Mouse (Mus musculus) forebrain, embryonic 10.5 days (tissue): ENCODE data around the gene Kcna2. TPM values are rescaled to one million over a fixed set of nuclear protein-coding genes. Genes with fewer than 3 reads are reported as not detected.

Experiments used
- DNase-seq: peaks from one replicate; pipeline ENCODE4 v3.0.0-alpha.2; 2017; ENCODE audit warnings: low spot score; ENCODE audit errors: extremely low spot score
- H3K27ac ChIP-seq: fragments of 300-500 bp; sonication (generic); 2 replicates; pipeline ENCODE4 v1.5.1; 2016; ENCODE audit warnings: mild to moderate bottlenecking
- H3K27me3 ChIP-seq: fragments of 300-500 bp; sonication (generic); 2 replicates; pipeline ENCODE4 v1.6.1; 2016; ENCODE audit warnings: mild to moderate bottlenecking; ENCODE audit not compliant: poor library complexity, severe bottlenecking
- H3K36me3 ChIP-seq: fragments of 300-500 bp; sonication (generic); replicated peaks from 2 replicates; pipeline ENCODE4 v1.6.1; 2016; ENCODE audit warnings: mild to moderate bottlenecking, moderate library complexity
- H3K4me1 ChIP-seq: fragments of 300-500 bp; sonication (generic); 2 replicates; pipeline ENCODE4 v1.6.1; 2016
- H3K4me3 ChIP-seq: fragments of 300-500 bp; sonication (generic); 2 replicates; pipeline ENCODE4 v1.5.1; 2016; ENCODE audit warnings: mild to moderate bottlenecking, moderate library complexity
- H3K9me3 ChIP-seq: fragments of 300-500 bp; sonication (generic); 2 replicates; pipeline ENCODE4 v1.6.1; 2016; ENCODE audit warnings: mild to moderate bottlenecking, moderate library complexity
- WGBS: fragments of 180-500 bp; shearing (Covaris S2); methylation state at CpG from one replicate; pipeline ENCODE4 v1.1.7; 2016; 5-methylcytosine and 5-hydroxymethylcytosine counted together
- polyA plus RNA-seq: library from polyadenylated mRNA; unstranded; fragments of >200 nt; fragmentation: Nextera tagmentation; extraction: Ambion mirVana; gene quantifications from 2 replicates; pipeline ENCODE4 v1.2.1, GENCODE M21; 2016

The Kcna2 gene
- polyA plus RNA-seq, 1 experiment from 2014 or later: not detected

GRCm38 (mm10) chr3:107087410-107087809, 13.5 kb upstream of the Kcna2 start:
- no peaks in the 10 kb centered on the region for H3K27me3 ChIP-seq
- no peak overlapping the region for H3K4me3 ChIP-seq
- DNase-seq: no peak
- H3K36me3 ChIP-seq: no peaks in the 10 kb centered on the region
- no peak overlapping the region for H3K27ac ChIP-seq
- H3K4me1 ChIP-seq: no peaks in the 10 kb centered on the region; the same call in 1 of the 2 replicates
- WGBS: 91% methylated on average over 4 of the region's 4 CpGs
- no peaks in the 10 kb centered on the region for H3K9me3 ChIP-seq

DNA sequence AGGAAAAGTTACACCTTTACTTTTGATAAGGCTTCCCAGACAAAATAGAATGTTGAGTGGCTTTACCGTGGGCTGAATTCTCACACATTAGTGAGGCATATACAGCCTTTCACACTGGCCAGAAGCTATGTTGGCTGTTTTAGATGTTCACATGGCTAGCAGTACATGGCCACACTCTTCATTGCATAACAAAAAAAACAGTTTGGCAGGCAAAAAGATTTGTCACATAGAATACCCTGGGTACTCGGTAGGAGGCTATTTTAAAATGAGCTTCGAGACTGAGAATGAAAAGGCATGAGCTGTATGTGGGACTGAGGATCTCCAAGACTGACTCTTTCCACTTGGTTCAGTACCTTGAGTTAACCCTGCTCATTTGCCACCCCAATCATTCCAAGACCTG, 12.1 kb upstream of the Kcna2 start:
- H3K36me3 ChIP-seq: no peaks in the 10 kb centered on the region
- H3K4me3 ChIP-seq: no peak overlapping the region
- WGBS: 93% methylated on average over 3 of the region's 3 CpGs

GRCm38 (mm10) chr3:107089475-107089874, 11.5 kb upstream of the Kcna2 start:
- Histone ChIP-seq H3K4me1 (no peaks in the 10 kb centered on the region; the same call in 1 of the 2 replicates), H3K27me3 (no peaks in the 10 kb centered on the region), H3K36me3 (no peaks in the 10 kb centered on the region), H3K4me3 (no peak overlapping the region), H3K9me3 (no peaks in the 10 kb centered on the region), H3K27ac (no peak overlapping the region)
- no peak for DNase-seq
- 73% methylated on average over 3 of the region's 3 CpGs for WGBS

More for the DNA sequence above, 12.1 kb upstream of the Kcna2 start:
- H3K9me3 ChIP-seq: no peaks in the 10 kb centered on the region
- no peaks in the 10 kb centered on the region; the same call in 1 of the 2 replicates for H3K4me1 ChIP-seq
- no peak overlapping the region for H3K27ac ChIP-seq
- no peaks in the 10 kb centered on the region for H3K27me3 ChIP-seq
- DNase-seq: no peak

DNA sequence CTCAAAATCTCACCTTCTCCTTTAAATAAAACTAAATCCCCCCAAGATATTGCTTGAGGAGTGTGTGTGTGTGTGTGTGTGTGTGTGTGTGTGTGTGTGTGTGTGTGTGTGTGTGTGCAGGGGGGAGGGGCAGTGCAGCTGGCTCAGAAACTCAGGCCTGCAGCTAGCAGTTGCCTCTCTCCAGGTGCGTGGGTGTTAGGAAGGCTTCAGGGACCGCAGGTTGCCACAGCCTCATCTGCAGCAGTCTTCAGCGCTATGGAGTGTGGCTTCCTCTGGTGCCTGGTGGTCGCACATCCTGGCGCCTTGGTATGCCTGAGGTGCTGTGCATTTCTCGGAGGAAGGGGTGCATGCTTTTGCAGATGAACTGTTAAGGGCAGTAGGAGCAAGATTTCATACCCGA, 10.9 kb upstream of the Kcna2 start:
- no peak for DNase-seq
- Histone ChIP-seq H3K36me3 (no peaks in the 10 kb centered on the region), H3K4me3 (no peak overlapping the region), H3K4me1 (no peaks in the 10 kb centered on the region; the same call in 1 of the 2 replicates), H3K27ac (no peak overlapping the region), H3K9me3 (no peaks in the 10 kb centered on the region), H3K27me3 (no peaks in the 10 kb centered on the region)
- WGBS: 72% methylated on average over 7 of the region's 7 CpGs

- Histone ChIP-seq H3K9me3 (no peaks in the 10 kb centered on the region), H3K4me3 (no peak overlapping the region), H3K27ac (no peak overlapping the region), H3K27me3 (no peaks in the 10 kb centered on the region), H3K36me3 (no peaks in the 10 kb centered on the region), H3K4me1 (no peaks in the 10 kb centered on the region; the same call in 1 of the 2 replicates)
- WGBS: 76% methylated on average over 11 of the region's 11 CpGs
- DNase-seq: no peak
Measured at GRCm38 (mm10) chr3:107090403-107091150, 10.4 kb upstream of the Kcna2 start.

- H3K4me1 ChIP-seq: no peaks in the 10 kb centered on the region; the same call in 1 of the 2 replicates
- WGBS: 6% methylated on average over 4 of the region's 4 CpGs
- peaks cover 19% of the 10 kb centered on the region for H3K27me3 ChIP-seq
- DNase-seq: peak; percentile 21
- H3K9me3 ChIP-seq: no peaks in the 10 kb centered on the region
- no peak overlapping the region for H3K27ac ChIP-seq
- H3K36me3 ChIP-seq: no peaks in the 10 kb centered on the region
- H3K4me3 ChIP-seq: no peak overlapping the region
Measured at GRCm38 (mm10) chr3:107094028-107094427, 6.9 kb upstream of the Kcna2 start.

- H3K4me1 ChIP-seq: peaks cover 9% of the 10 kb centered on the region
- peaks cover 41% of the 10 kb centered on the region for H3K27me3 ChIP-seq
- DNase-seq: no peak
- no peak overlapping the region for H3K27ac ChIP-seq
- H3K36me3 ChIP-seq: no peaks in the 10 kb centered on the region
- no peak overlapping the region for H3K4me3 ChIP-seq
- H3K9me3 ChIP-seq: no peaks in the 10 kb centered on the region
- 83% methylated on average over 3 of the region's 3 CpGs for WGBS
Measured at GRCm38 (mm10) chr3:107096269-107096731, 4.6 kb upstream of the Kcna2 start.

- WGBS: 43% methylated on average over 2 of the region's 2 CpGs
Measured at GRCm38 (mm10) chr3:107099866-107100265, 1.1 kb upstream of the Kcna2 start.

DNA sequence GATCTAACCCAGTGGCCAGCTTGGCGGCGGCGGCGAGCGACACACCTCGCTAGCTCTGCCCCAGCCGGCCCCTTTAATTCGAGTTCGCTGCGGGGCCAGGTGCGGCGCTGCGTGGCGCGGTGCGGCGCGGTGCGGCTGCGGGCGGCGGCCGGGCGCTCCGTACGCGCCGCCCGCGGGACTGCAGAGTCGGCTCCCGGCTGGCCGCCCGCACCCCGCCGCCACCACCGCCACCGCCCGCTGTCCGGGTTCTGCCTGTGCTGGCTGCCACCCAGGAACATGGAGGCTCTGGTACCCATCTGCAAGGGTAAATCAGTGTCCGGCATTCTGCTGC, 475 bp downstream of the Kcna2 start:
- H3K27me3 ChIP-seq: peaks cover 72% of the 10 kb centered on the region
- H3K27ac ChIP-seq: 0 out of 2 replicates have a peak overlapping the region, but pooled peaks have one; percentile 44

More at GRCm38 (mm10) chr3:107099866-107100265, 1.1 kb upstream of the Kcna2 start:
- peaks cover 76% of the 10 kb centered on the region for H3K27me3 ChIP-seq
- H3K4me1 ChIP-seq: peaks cover 25% of the 10 kb centered on the region
- no peak overlapping the region for H3K27ac ChIP-seq
- H3K36me3 ChIP-seq: no peaks in the 10 kb centered on the region
- DNase-seq: no peak
- H3K4me3 ChIP-seq: no peak overlapping the region
- no peaks in the 10 kb centered on the region for H3K9me3 ChIP-seq

GRCm38 (mm10) chr3:107101787-107102651, 1.1 kb downstream of the Kcna2 start:
- whole genome bisulfite sequencing: under 1% methylated on average over 53 of the region's 53 CpGs
- no peaks in the 10 kb centered on the region for H3K36me3 ChIP-seq
- no peaks in the 10 kb centered on the region for H3K9me3 ChIP-seq
- H3K27me3 ChIP-seq: peaks cover 71% of the 10 kb centered on the region
- peak overlapping the region; percentile 71 for H3K4me3 ChIP-seq
- peak overlapping the region; percentile 73 for H3K27ac ChIP-seq
- peak; percentile 62 for DNase-seq
- H3K4me1 ChIP-seq: peaks cover 25% of the 10 kb centered on the region

More for the DNA sequence above, 475 bp downstream of the Kcna2 start:
- WGBS: under 1% methylated on average over 41 of the region's 41 CpGs
- Histone ChIP-seq H3K4me3 (peak overlapping the region; percentile 71), H3K9me3 (no peaks in the 10 kb centered on the region), H3K4me1 (peaks cover 25% of the 10 kb centered on the region), H3K36me3 (no peaks in the 10 kb centered on the region)
- DNase-seq: no peak

GRCm38 (mm10) chr3:107103041-107103440, 2.1 kb downstream of the Kcna2 start:
- Histone ChIP-seq H3K4me1 (peaks cover 25% of the 10 kb centered on the region), H3K36me3 (no peaks in the 10 kb centered on the region), H3K9me3 (no peaks in the 10 kb centered on the region), H3K27ac (no peak overlapping the region), H3K4me3 (no peak overlapping the region; the same call in 1 of the 2 replicates), H3K27me3 (peaks cover 68% of the 10 kb centered on the region)
- 74% methylated on average over 7 of the region's 7 CpGs for WGBS
- no peak for DNase-seq

DNA sequence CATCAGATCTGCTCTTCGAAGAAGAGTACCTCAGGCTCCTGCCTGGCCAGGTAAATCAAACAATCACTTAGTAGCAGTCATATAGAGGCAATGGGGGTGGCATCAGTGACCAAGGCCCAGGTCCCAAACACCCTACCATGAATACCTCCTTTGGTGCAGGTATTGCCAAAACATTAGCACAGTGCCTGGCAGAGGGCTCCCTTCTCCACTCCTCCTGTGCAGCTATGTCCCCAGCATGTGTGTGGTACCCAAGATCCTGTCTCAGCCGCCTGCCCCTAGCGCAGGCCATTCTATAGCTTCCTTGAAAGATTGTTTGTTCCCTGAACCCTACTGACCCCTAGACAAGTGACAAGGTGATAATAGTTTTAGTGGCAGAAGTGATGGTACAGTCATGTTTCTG, 2.5 kb downstream of the Kcna2 start:
- no peak overlapping the region for H3K4me3 ChIP-seq
- H3K36me3 ChIP-seq: no peaks in the 10 kb centered on the region
- peaks cover 66% of the 10 kb centered on the region for H3K27me3 ChIP-seq
- DNase-seq: no peak
- 87% methylated on average over 3 of the region's 3 CpGs for WGBS
- no peaks in the 10 kb centered on the region for H3K9me3 ChIP-seq
- H3K27ac ChIP-seq: no peak overlapping the region
- peaks cover 25% of the 10 kb centered on the region for H3K4me1 ChIP-seq

DNA sequence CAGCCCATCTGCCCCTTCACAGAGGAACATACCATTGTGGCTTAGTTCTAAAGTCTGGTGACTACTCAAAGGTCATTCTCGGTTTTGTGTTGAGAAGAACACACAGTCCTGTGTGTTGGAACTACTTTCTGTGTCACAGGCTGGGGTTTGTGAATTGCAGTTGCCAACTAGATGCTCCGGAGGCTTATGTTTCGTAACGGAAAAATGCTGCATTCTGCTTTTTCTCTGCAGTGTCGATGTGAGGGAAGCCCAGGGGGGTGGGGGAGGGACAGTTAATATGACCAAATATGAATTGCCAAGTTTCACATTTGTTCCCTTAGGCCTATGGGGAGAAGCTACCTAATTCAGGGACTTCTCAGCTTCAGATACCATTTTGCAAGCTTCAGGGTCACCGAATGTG, 5.0 kb downstream of the Kcna2 start:
- H3K36me3 ChIP-seq: no peaks in the 10 kb centered on the region

More for the DNA sequence above, 5.0 kb downstream of the Kcna2 start:
- Histone ChIP-seq H3K27ac (no peak overlapping the region), H3K9me3 (no peaks in the 10 kb centered on the region), H3K4me3 (no peak overlapping the region), H3K27me3 (peaks cover 41% of the 10 kb centered on the region), H3K4me1 (peaks cover 19% of the 10 kb centered on the region)
- DNase-seq: no peak
- WGBS: 90% methylated on average over 6 of the region's 6 CpGs
